Comparison of ENCODE assay signal across 10 mouse cellular contexts in genomic region chr4:107502601-107503051, GRCm38 (mm10).
A peak's percentile ranks its signal among the peaks of the same experiment; 100 is the strongest.
DNase-seq lines count a peak whose midpoint lies in the region; ATAC-seq lines count a peak whose summit lies in the region.
"Had no signal": no experiment of that assay in that cellular context is flagged by ENCODE, and none has a peak within 500 bp of the region (broad histone marks: within the 10 kb centered on the region; RNA-seq: fewer than 3 reads in every experiment).

No protein-coding gene starts in this region.

- H3K36me3 ChIP-seq in forebrain, embryonic 10.5 days (replicated peaks), result no peaks in the 10 kb centered on the region
- H3K36me3 ChIP-seq in forebrain, embryonic 12.5 days (replicated peaks), result no peaks in the 10 kb centered on the region
- H3K36me3 ChIP-seq in embryonic facial prominence, embryonic 11.5 days (replicated peaks; ENCODE audit: control insufficient read depth, insufficient read depth, low read depth, low read length), result no peaks in the 10 kb centered on the region
- H3K36me3 ChIP-seq in limb, embryonic 11.5 days (ENCODE audit: control insufficient read depth, insufficient read depth, low read length), result no peaks in the 10 kb centered on the region
- H3K36me3 ChIP-seq: neural tube, embryonic 13.5 days had no signal

- H3K27ac ChIP-seq in forebrain, embryonic 10.5 days, result peak overlapping the region; percentile 58
- no peak overlapping the region for H3K27ac ChIP-seq in forebrain, embryonic 12.5 days
- peak overlapping the region; percentile 20; the same call in 1 of the 2 replicates for H3K27ac ChIP-seq in embryonic facial prominence, embryonic 11.5 days (replicated peaks; ENCODE audit: low read depth, low read length)
- H3K27ac ChIP-seq in limb, embryonic 11.5 days (replicated peaks; ENCODE audit: low read depth, low read length), result no peak overlapping the region
- H3K27ac ChIP-seq: neural tube, embryonic 13.5 days had no signal

- DNase-seq in forebrain, embryonic 10.5 days (ENCODE audit: extremely low spot score, low spot score), result no peak
- peak; percentile 32 for DNase-seq in layer of hippocampus, adult 11-12 months (ENCODE audit: low spot score)
- DNase-seq in layer of hippocampus, postnatal 36 days, result no peak
- peak; percentile 74 for DNase-seq in embryonic facial prominence, embryonic 11.5 days (ENCODE audit: low spot score)
- DNase-seq in limb, embryonic 11.5 days (ENCODE audit: low spot score), result peak; percentile 34
- DNase-seq in thymus, postnatal 25 days, result no peak
- no peak for DNase-seq in adrenal gland, adult 2 months

- H3K4me1 ChIP-seq in forebrain, embryonic 10.5 days, result peaks cover 31% of the 10 kb centered on the region
- no peaks in the 10 kb centered on the region for H3K4me1 ChIP-seq in forebrain, embryonic 12.5 days
- H3K4me1 ChIP-seq in embryonic facial prominence, embryonic 11.5 days (ENCODE audit: control insufficient read depth, insufficient read depth, low read length), result 0 out of 2 replicates have a peak, but pooled peaks cover 3% of the 10 kb centered on the region
- peaks cover 17% of the 10 kb centered on the region for H3K4me1 ChIP-seq in limb, embryonic 11.5 days (ENCODE audit: control insufficient read depth, insufficient read depth, low read length)

- no peak overlapping the region for H3K9ac ChIP-seq in forebrain, embryonic 12.5 days
- no peak overlapping the region for H3K9ac ChIP-seq in embryonic facial prominence, embryonic 11.5 days (replicated peaks; ENCODE audit: low read length)
- H3K9ac ChIP-seq in limb, embryonic 11.5 days (ENCODE audit: low read length), result no peak overlapping the region
- H3K9ac ChIP-seq: neural tube, embryonic 13.5 days had no signal

- H3K27me3 ChIP-seq in forebrain, embryonic 10.5 days (ENCODE audit: poor library complexity, severe bottlenecking), result no peaks in the 10 kb centered on the region
- H3K27me3 ChIP-seq in forebrain, embryonic 12.5 days, result no peaks in the 10 kb centered on the region
- H3K27me3 ChIP-seq in embryonic facial prominence, embryonic 11.5 days (ENCODE audit: control insufficient read depth, insufficient read depth, low read length), result no peaks in the 10 kb centered on the region
- no peaks in the 10 kb centered on the region for H3K27me3 ChIP-seq in limb, embryonic 11.5 days (ENCODE audit: control insufficient read depth, insufficient read depth, low read length)
- H3K27me3 ChIP-seq: neural tube, embryonic 13.5 days had no signal

- no peaks in the 10 kb centered on the region for H3K9me3 ChIP-seq in forebrain, embryonic 10.5 days
- no peaks in the 10 kb centered on the region for H3K9me3 ChIP-seq in forebrain, embryonic 12.5 days
- no peaks in the 10 kb centered on the region for H3K9me3 ChIP-seq in embryonic facial prominence, embryonic 11.5 days (replicated peaks; ENCODE audit: control insufficient read depth, low read length)
- H3K9me3 ChIP-seq in limb, embryonic 11.5 days (ENCODE audit: control insufficient read depth, low read length), result no peaks in the 10 kb centered on the region
- H3K9me3 ChIP-seq: neural tube, embryonic 13.5 days had no signal

- no peak overlapping the region for H3K4me3 ChIP-seq in forebrain, embryonic 10.5 days
- no peak overlapping the region for H3K4me3 ChIP-seq in forebrain, embryonic 12.5 days (replicated peaks)
- no peak overlapping the region for H3K4me3 ChIP-seq in embryonic facial prominence, embryonic 11.5 days (ENCODE audit: low read depth, low read length)
- H3K4me3 ChIP-seq in limb, embryonic 11.5 days (ENCODE audit: low read depth, low read length), result no peak overlapping the region
- H3K4me3 ChIP-seq: neural tube, embryonic 13.5 days had no signal

- WGBS in forebrain, embryonic 10.5 days, result 72% methylated on average over 10 of the region's 10 CpGs
- 77% methylated on average over 10 of the region's 10 CpGs for WGBS in forebrain, embryonic 12.5 days
- WGBS in embryonic facial prominence, embryonic 11.5 days, result 35% methylated on average over 10 of the region's 10 CpGs
- WGBS in limb, embryonic 11.5 days, result 45% methylated on average over 10 of the region's 10 CpGs

- no peak overlapping the region for H3K4me2 ChIP-seq in forebrain, embryonic 12.5 days
- no peak overlapping the region for H3K4me2 ChIP-seq in embryonic facial prominence, embryonic 11.5 days (ENCODE audit: low read depth, low read length)
- no peak overlapping the region for H3K4me2 ChIP-seq in limb, embryonic 11.5 days (ENCODE audit: low read depth, severe bottlenecking)
- H3K4me2 ChIP-seq: neural tube, embryonic 13.5 days had no signal

- no peak for ATAC-seq in forebrain, embryonic 12.5 days (ENCODE audit: low FRiP score)
- no peak for ATAC-seq in embryonic facial prominence, embryonic 11.5 days (replicated peaks; ENCODE audit: insufficient number of reproducible peaks, low FRiP score, low TSS enrichment, low read depth)
- ATAC-seq in limb, embryonic 11.5 days (ENCODE audit: insufficient number of reproducible peaks, low FRiP score, low TSS enrichment, low read depth), result no peak
- ATAC-seq: inflammation-experienced regulatory T-cells, adult 6 months had no signal

Comparison
In these comparisons a context has a peak if more than half of its experiments do, and no peak if none do; other contexts are left out.
1. DNase-seq: peak in layer of hippocampus, adult 11-12 months (single experiment), embryonic facial prominence, embryonic 11.5 days (single experiment) and limb, embryonic 11.5 days (single experiment); none in forebrain, embryonic 10.5 days (single experiment), layer of hippocampus, postnatal 36 days (0 of 2), thymus, postnatal 25 days (single experiment) and adrenal gland, adult 2 months (single experiment).
2. H3K27ac ChIP-seq: peak in forebrain, embryonic 10.5 days (single experiment) and embryonic facial prominence, embryonic 11.5 days (single experiment); none in forebrain, embryonic 12.5 days (single experiment) and limb, embryonic 11.5 days (single experiment).